ENCODE assay signal across 8 mouse cellular contexts in genomic region chr2:168169800-168170113, GRCm38 (mm10). TPM values are rescaled to one million over a fixed set of nuclear protein-coding genes. Genes with fewer than 3 reads are reported as not detected.
DNase-seq lines count a peak whose midpoint lies in the region; ATAC-seq and TF ChIP-seq lines count a peak whose summit lies in the region.

No protein-coding gene starts in this region.

- H3K4me3 ChIP-seq in forebrain, embryonic 11.5 days (ENCODE audit: low read depth, low read length): no peak overlapping the region
- no peak overlapping the region for H3K4me3 ChIP-seq in forebrain, embryonic 14.5 days (ENCODE audit: low read depth, low read length)
- H3K4me3 ChIP-seq in liver, adult 2 months (ENCODE audit: insufficient read depth, low read depth, low read length): peak overlapping the region; percentile 57
- H3K4me3 ChIP-seq in stomach, embryonic 14.5 days (ENCODE audit: low read depth, low read length): no peak overlapping the region

- no peaks in the 10 kb centered on the region for H3K79me2 ChIP-seq in liver, adult 2 months (ENCODE audit: control insufficient read depth, insufficient read depth, low read length)

- H3K36me3 ChIP-seq in forebrain, embryonic 11.5 days (ENCODE audit: control insufficient read depth, insufficient read depth, low read length): no peaks in the 10 kb centered on the region
- H3K36me3 ChIP-seq in forebrain, embryonic 14.5 days (ENCODE audit: control insufficient read depth, insufficient read depth, low read length): no peaks in the 10 kb centered on the region
- no peaks in the 10 kb centered on the region for H3K36me3 ChIP-seq in liver, adult 2 months (ENCODE audit: control insufficient read depth, insufficient read depth, low read length)
- no peaks in the 10 kb centered on the region for H3K36me3 ChIP-seq in stomach, embryonic 14.5 days (ENCODE audit: control insufficient read depth, insufficient read depth, low read length)

- H3K27me3 ChIP-seq in forebrain, embryonic 11.5 days (ENCODE audit: control insufficient read depth, insufficient read depth, low read length): no peaks in the 10 kb centered on the region
- H3K27me3 ChIP-seq in forebrain, embryonic 14.5 days (replicated peaks; ENCODE audit: control insufficient read depth, insufficient read depth, low read length): no peaks in the 10 kb centered on the region
- no peaks in the 10 kb centered on the region for H3K27me3 ChIP-seq in liver, adult 2 months (ENCODE audit: control insufficient read depth, insufficient read depth, low read length)
- H3K27me3 ChIP-seq in stomach, embryonic 14.5 days (ENCODE audit: control insufficient read depth, insufficient read depth, low read length): no peaks in the 10 kb centered on the region

- no peak overlapping the region for H3K27ac ChIP-seq in forebrain, embryonic 11.5 days (ENCODE audit: low read depth, low read length)
- H3K27ac ChIP-seq in forebrain, embryonic 14.5 days (ENCODE audit: low read depth, low read length): no peak overlapping the region
- peak overlapping the region; percentile 52 for H3K27ac ChIP-seq in liver, adult 2 months (replicated peaks; ENCODE audit: insufficient read depth, low read depth, low read length)
- H3K27ac ChIP-seq in stomach, embryonic 14.5 days (ENCODE audit: low read length): peak overlapping the region; percentile 90

- no peaks in the 10 kb centered on the region for H3K9me3 ChIP-seq in forebrain, embryonic 11.5 days (ENCODE audit: control insufficient read depth, low read length)
- no peaks in the 10 kb centered on the region for H3K9me3 ChIP-seq in forebrain, embryonic 14.5 days (replicated peaks; ENCODE audit: control insufficient read depth, low read length)
- H3K9me3 ChIP-seq in stomach, embryonic 14.5 days (ENCODE audit: control insufficient read depth, low read depth, low read length): no peaks in the 10 kb centered on the region

- TF ChIP-seq POLR2A in liver, adult 2 months (IDR thresholded peaks at IDR 0.05; ENCODE audit: extremely low read depth, insufficient read depth, low read length): no peak

- no peak for TF ChIP-seq CTCF in liver, adult 2 months (IDR thresholded peaks at IDR 0.05; ENCODE audit: low read depth, low read length)

- no peak for DNase-seq in forebrain, embryonic 11.5 days (ENCODE audit: low spot score)
- no peak for DNase-seq in forebrain, embryonic 14.5 days (ENCODE audit: low spot score)
- DNase-seq in testis, postnatal 10 days (ENCODE audit: low spot score): peak; percentile 43
- DNase-seq in testis, postnatal 14 days (ENCODE audit: low spot score): no peak
- no peak for DNase-seq in liver, adult 2 months (ENCODE audit: extremely low read depth, low read depth, low spot score)
- DNase-seq in cerebellum, postnatal 10 days: no peak

- WGBS in forebrain, embryonic 11.5 days: 1% methylated on average over 9 of the region's 9 CpGs
- 3% methylated on average over 9 of the region's 9 CpGs for WGBS in forebrain, embryonic 14.5 days
- WGBS in liver, adult 2 months: 11% methylated on average over 9 of the region's 9 CpGs
- 4% methylated on average over 9 of the region's 9 CpGs for WGBS in stomach, embryonic 14.5 days

- H3K4me1 ChIP-seq in forebrain, embryonic 11.5 days (replicated peaks; ENCODE audit: control insufficient read depth, insufficient read depth, low read length): peaks cover 9% of the 10 kb centered on the region; the same call in 1 of the 2 replicates
- peaks cover 9% of the 10 kb centered on the region; the same call in 1 of the 2 replicates for H3K4me1 ChIP-seq in forebrain, embryonic 14.5 days (ENCODE audit: control insufficient read depth, insufficient read depth, low read length)
- H3K4me1 ChIP-seq in liver, adult 2 months (ENCODE audit: control insufficient read depth, insufficient read depth, low read length): peaks cover 9% of the 10 kb centered on the region
- peaks cover 36% of the 10 kb centered on the region for H3K4me1 ChIP-seq in stomach, embryonic 14.5 days (ENCODE audit: control insufficient read depth, insufficient read depth, low read length)

- ATAC-seq in forebrain, embryonic 11.5 days (replicated peaks; ENCODE audit: low FRiP score): peak; percentile 29; the same call in 1 of the 2 replicates
- ATAC-seq in forebrain, embryonic 14.5 days: no peak
- ATAC-seq in stomach, embryonic 14.5 days (ENCODE audit: insufficient number of reproducible peaks, insufficient read depth, low FRiP score, low read depth): peak; percentile 4; the same call in 1 of the 2 replicates
- no peak for ATAC-seq in frontal cortex, adult (ENCODE audit: low TSS enrichment)

- no peak overlapping the region for H3K9ac ChIP-seq in forebrain, embryonic 11.5 days (ENCODE audit: low read length)
- no peak overlapping the region for H3K9ac ChIP-seq in forebrain, embryonic 14.5 days (ENCODE audit: low read length)
- H3K9ac ChIP-seq in liver, adult 2 months (ENCODE audit: low read depth, low read length): peak overlapping the region; percentile 48
- H3K9ac ChIP-seq in stomach, embryonic 14.5 days (replicated peaks; ENCODE audit: low read depth, low read length): no peak overlapping the region

- H3K4me2 ChIP-seq in forebrain, embryonic 11.5 days (ENCODE audit: low read depth, low read length, severe bottlenecking): no peak overlapping the region
- H3K4me2 ChIP-seq in forebrain, embryonic 14.5 days (ENCODE audit: low read length): no peak overlapping the region
- peak overlapping the region; percentile 35 for H3K4me2 ChIP-seq in stomach, embryonic 14.5 days (replicated peaks; ENCODE audit: low read depth, low read length)

RNA-seq across cellular contexts. Expression of gene Adnp, which starts 37.2 kb away (rescaled TPM):
- 18.7 and 19.7 TPM in 2 replicates for polyA plus RNA-seq in forebrain, embryonic 11.5 days (2014; fragmentation: Nextera tagmentation; extraction: Ambion mirVana)
- polyA plus RNA-seq in forebrain, embryonic 14.5 days (2014; fragmentation: Nextera tagmentation; extraction: Ambion mirVana): 1.6 and 2.0 TPM in 2 replicates
- 1.4 and 6.4 TPM in 2 replicates for total RNA-seq in liver, adult 2 months (2014; rRNA removed)
- 4.6 and 6.8 TPM in 2 replicates for polyA plus RNA-seq in liver, adult 2 months (2012; rRNA removed)
- polyA plus RNA-seq in stomach, embryonic 14.5 days (2014; fragmentation: Nextera tagmentation; extraction: Ambion mirVana): 4.1 and 4.9 TPM in 2 replicates

Comparison
In these comparisons a context has a peak if more than half of its experiments do, and no peak if none do; other contexts are left out.
1. ATAC-seq: peak in forebrain, embryonic 11.5 days (single experiment) and stomach, embryonic 14.5 days (single experiment); none in forebrain, embryonic 14.5 days (single experiment) and frontal cortex, adult (single experiment).
2. H3K27ac ChIP-seq: peak in liver, adult 2 months (single experiment) and stomach, embryonic 14.5 days (single experiment); none in forebrain, embryonic 11.5 days (single experiment) and forebrain, embryonic 14.5 days (single experiment).